Mouse (Mus musculus): ENCODE measurements at regions not wholly inside any gene's neighbourhood (a gene's known extent, or its start where the extent isn't known, plus 50 kb on each side); places are given as distances from the start of the nearest gene placed in this dataset.

DNA sequence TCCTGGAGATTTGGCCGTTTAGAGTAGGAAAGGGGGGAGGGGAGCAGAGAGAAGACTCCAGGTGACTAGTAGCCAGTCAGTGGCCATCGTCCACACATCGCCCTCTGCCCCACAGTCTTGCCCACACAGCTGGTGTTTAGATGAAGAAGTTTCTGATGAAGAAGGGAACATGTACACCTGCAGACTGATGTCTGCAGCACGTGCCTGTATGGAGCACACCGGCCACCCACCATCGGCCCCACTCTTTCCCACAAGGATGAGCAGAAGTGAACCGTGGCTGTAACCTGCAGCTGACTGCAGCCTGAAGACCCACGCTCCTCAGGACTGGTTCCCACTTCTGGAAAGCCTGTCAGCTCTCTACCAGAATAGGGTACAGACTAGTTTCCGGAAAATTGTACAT is 121.1 kb upstream of the Tbca start:
- TF ChIP-seq CTCF (IDR thresholded peaks at IDR 0.05; ENCODE audit: borderline replicate concordance, insufficient read depth, low read length) (no peak), POLR2A (IDR thresholded peaks at IDR 0.05; ENCODE audit: low read depth, low read length) (no peak)
- no peak overlapping the region for H3K27ac ChIP-seq (ENCODE audit: insufficient read depth, low read length)
- H3K4me1 ChIP-seq (ENCODE audit: control insufficient read depth, insufficient read depth, low read length) = no peaks in the 10 kb centered on the region
- no peak overlapping the region for H3K4me3 ChIP-seq (ENCODE audit: insufficient read depth, low read length)

DNA sequence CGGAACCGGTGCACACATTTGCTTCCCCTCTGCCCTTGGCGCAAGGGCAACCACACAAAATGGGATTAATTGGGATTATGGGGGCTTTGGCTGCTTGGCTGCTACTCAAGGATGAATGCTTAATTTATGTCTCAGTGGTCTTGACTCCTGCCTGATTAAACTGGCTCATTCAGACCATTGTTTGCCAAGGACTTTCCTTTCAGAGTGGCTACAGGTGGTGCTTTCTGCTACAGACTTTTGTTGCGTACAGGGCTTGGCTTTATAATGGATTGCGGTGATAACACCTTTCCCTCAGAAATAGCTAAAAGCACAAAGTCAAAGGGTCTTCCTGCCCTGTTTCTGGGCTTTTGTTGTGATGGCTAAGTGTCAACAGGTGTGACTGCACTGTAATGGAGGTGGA is 120.4 kb upstream of the Tbca start:
- no peak overlapping the region for H3K27ac ChIP-seq (ENCODE audit: insufficient read depth, low read length)
- H3K4me3 ChIP-seq (ENCODE audit: insufficient read depth, low read length) = no peak overlapping the region
- no peaks in the 10 kb centered on the region for H3K4me1 ChIP-seq (ENCODE audit: control insufficient read depth, insufficient read depth, low read length)
- TF ChIP-seq CTCF (IDR thresholded peaks at IDR 0.05; ENCODE audit: borderline replicate concordance, insufficient read depth, low read length) (no peak), POLR2A (IDR thresholded peaks at IDR 0.05; ENCODE audit: low read depth, low read length) (no peak)

DNA sequence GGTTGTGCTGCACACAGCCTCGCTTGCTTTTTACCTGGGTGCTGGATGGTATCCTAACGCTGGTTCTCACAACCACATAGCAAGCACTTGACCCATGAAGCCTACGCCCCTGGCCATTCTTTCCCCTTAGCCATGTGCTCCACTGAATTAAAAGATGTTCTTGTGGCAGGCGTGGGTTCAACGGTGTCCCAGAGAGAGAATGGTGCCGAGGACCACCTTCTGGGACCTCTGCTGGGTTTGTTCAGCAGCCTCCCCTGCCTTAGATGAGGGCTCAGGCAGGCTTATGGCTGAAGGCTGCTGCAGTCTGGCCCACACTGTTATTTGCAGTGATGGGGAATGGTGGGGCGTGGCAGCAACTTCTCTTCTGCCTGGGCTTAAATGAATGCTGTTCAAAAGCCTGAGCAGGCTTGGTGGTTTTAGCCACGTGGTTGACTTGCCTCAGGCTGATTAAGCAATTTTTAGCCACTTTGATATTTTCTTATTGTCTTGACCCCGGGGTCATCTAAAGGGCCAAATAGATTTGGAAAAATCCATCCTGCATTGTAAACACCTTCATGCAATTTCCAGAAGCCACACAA is 119.5 kb upstream of the Tbca start:
- Histone ChIP-seq H3K27ac (ENCODE audit: insufficient read depth, low read length) (no peak overlapping the region), H3K4me1 (ENCODE audit: control insufficient read depth, insufficient read depth, low read length) (no peaks in the 10 kb centered on the region), H3K4me3 (ENCODE audit: insufficient read depth, low read length) (no peak overlapping the region)
- TF ChIP-seq POLR2A (IDR thresholded peaks at IDR 0.05; ENCODE audit: low read depth, low read length) (no peak), CTCF (IDR thresholded peaks at IDR 0.05; ENCODE audit: borderline replicate concordance, insufficient read depth, low read length) (no peak)

DNA sequence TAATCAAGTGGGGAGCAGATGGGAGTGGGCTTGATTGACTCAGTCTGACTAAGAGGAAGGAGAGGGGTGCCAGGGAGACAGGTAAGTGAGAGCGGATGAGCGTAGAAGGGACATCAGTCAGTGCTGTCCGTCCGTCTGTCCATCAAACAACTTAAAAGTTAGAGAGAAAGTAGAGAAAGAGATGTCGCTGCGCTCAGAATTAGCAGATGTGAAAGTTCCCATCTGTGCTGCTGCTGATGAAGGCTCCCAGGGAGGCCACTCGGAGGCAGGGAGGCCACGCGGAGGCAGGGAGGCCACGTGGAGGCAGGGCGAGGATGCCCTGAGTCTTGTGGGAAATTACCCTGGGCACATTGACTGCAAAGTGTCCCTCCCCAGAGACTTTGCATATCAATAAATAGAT is 118.4 kb upstream of the Tbca start:
- no peaks in the 10 kb centered on the region for H3K4me1 ChIP-seq (ENCODE audit: control insufficient read depth, insufficient read depth, low read length)
- no peak overlapping the region for H3K27ac ChIP-seq (ENCODE audit: insufficient read depth, low read length)
- no peak for TF ChIP-seq POLR2A (IDR thresholded peaks at IDR 0.05; ENCODE audit: low read depth, low read length)
- no peak for TF ChIP-seq CTCF (IDR thresholded peaks at IDR 0.05; ENCODE audit: borderline replicate concordance, insufficient read depth, low read length)
- H3K4me3 ChIP-seq (ENCODE audit: insufficient read depth, low read length) = no peak overlapping the region

DNA sequence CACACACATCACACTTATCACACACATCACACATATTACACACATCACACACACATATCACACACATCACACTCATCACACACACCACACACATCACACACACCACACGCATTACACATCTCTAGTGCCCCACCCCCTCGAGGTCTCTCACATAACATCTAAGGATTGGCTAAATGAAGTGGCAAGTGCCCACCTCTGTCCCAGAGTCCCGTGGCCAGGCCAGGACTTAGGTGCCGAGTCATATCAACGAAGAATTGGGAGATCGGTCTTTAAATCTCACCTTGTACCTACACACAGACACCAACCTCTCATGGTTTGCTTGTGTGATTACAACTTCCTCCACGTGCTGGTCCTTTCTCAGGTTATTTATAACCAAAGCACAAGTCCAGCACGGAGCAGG is 117.7 kb upstream of the Tbca start:
- Histone ChIP-seq H3K4me1 (ENCODE audit: control insufficient read depth, insufficient read depth, low read length) (no peaks in the 10 kb centered on the region), H3K4me3 (ENCODE audit: insufficient read depth, low read length) (no peak overlapping the region), H3K27ac (ENCODE audit: insufficient read depth, low read length) (no peak overlapping the region)
- TF ChIP-seq CTCF (IDR thresholded peaks at IDR 0.05; ENCODE audit: borderline replicate concordance, insufficient read depth, low read length) = no peak
- TF ChIP-seq POLR2A (IDR thresholded peaks at IDR 0.05; ENCODE audit: low read depth, low read length) = no peak

DNA sequence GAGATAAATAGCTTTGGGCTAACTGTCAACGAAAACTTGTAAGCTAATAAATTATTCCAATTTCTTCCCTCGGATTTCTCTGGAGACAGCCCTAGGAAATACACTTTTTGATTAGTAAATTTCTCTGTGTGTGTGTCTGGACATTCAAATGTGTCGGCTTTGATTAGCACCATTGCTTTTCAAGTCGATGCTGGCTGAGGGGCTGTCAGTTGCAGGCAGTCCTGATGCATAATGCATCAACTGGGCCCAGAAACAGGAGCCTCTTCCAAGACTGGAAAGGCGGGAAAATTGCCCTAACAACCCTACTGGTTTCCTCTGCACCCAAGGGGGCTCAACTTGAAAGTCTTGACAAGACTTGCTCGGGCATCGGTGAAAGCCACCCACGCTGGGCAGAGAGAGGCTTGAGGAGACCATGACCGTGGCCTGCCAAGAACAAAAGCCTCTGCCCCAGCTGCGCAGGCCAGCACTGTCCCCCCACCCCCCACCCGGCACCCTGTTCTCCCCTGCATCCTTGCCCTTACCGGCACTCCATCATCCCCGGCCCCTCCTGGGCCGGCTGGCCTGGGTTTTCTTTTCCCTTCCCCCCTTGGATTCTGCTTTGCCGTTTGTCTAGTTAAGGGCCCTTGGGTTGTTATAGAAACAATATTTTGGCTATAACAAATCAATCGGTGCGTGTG is 108.1 kb upstream of the Tbca start:
- no peak for TF ChIP-seq POLR2A (IDR thresholded peaks at IDR 0.05; ENCODE audit: low read depth, low read length)
- TF ChIP-seq CTCF (IDR thresholded peaks at IDR 0.05; ENCODE audit: borderline replicate concordance, insufficient read depth, low read length) = no peak
- Histone ChIP-seq H3K27ac (ENCODE audit: insufficient read depth, low read length) (no peak overlapping the region), H3K4me1 (ENCODE audit: control insufficient read depth, insufficient read depth, low read length) (no peaks in the 10 kb centered on the region), H3K4me3 (ENCODE audit: insufficient read depth, low read length) (no peak overlapping the region)

DNA sequence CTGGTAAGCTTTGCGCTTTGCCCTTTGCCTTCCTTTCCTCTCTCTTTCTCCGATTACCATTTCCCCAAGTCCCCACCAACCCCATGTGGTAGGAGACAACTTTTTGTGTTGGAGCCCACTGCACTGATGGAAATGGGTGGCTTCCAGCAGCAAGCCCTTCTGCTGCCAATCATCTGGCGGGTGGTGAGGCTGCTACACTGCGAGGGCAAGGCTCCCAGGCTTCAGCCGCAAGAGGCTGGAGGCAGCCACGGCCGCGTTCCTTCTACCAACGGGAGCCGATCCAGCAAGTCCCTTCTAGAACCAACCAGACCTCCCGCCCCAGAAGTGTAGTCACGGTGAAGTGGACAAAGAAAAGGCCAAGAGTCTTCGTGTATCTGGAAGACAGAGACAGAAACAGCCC is 107.1 kb upstream of the Tbca start:
- Histone ChIP-seq H3K27ac (ENCODE audit: insufficient read depth, low read length) (no peak overlapping the region), H3K4me3 (ENCODE audit: insufficient read depth, low read length) (no peak overlapping the region), H3K4me1 (ENCODE audit: control insufficient read depth, insufficient read depth, low read length) (no peaks in the 10 kb centered on the region)
- no peak for TF ChIP-seq CTCF (IDR thresholded peaks at IDR 0.05; ENCODE audit: borderline replicate concordance, insufficient read depth, low read length)
- no peak for TF ChIP-seq POLR2A (IDR thresholded peaks at IDR 0.05; ENCODE audit: low read depth, low read length)

DNA sequence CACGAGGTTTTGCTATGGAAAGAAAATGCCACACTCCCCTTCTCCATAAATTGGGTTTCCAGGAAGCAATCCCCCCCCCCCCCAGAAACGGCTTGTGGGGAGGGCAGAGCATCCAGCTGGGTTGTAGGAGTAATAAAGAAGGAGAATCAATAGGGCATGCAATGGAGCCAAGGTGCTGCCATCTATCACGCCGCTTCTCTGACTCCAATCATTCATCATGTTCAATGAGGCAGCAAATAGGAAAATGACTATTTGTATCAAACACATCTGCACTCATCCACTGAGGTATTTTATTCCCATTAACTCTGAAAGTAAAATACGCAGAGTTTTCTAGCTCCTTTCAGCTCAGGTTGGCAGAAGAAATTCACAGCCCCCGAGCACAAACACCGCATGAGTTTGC is 103.5 kb upstream of the Tbca start:
- H3K4me1 ChIP-seq (ENCODE audit: control insufficient read depth, insufficient read depth, low read length) = no peaks in the 10 kb centered on the region
- H3K27ac ChIP-seq (ENCODE audit: insufficient read depth, low read length) = no peak overlapping the region
- no peak overlapping the region for H3K4me3 ChIP-seq (ENCODE audit: insufficient read depth, low read length)
- no peak for TF ChIP-seq CTCF (IDR thresholded peaks at IDR 0.05; ENCODE audit: borderline replicate concordance, insufficient read depth, low read length)
- no peak for TF ChIP-seq POLR2A (IDR thresholded peaks at IDR 0.05; ENCODE audit: low read depth, low read length)

DNA sequence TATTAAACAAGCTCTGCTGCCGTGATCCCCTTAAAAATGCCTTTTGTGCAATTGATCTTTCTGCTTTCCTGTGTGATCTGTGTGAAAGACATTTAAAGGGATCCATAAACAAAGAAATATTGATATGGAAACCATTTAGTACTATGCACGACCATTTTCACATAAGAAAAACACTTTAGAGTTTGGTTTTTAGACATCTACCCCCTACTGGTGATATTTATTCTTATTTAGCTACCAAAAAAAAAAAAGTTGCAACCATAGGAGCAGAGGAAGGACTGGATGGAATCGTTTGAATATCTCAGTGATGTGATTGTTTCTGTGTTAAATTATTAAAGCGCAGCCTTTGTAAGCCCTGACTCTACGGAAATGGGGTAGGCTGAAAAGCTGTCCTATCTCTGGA is 101.4 kb upstream of the Tbca start:
- Histone ChIP-seq H3K4me1 (ENCODE audit: control insufficient read depth, insufficient read depth, low read length) (no peaks in the 10 kb centered on the region), H3K27ac (ENCODE audit: insufficient read depth, low read length) (no peak overlapping the region), H3K4me3 (ENCODE audit: insufficient read depth, low read length) (no peak overlapping the region)
- TF ChIP-seq POLR2A (IDR thresholded peaks at IDR 0.05; ENCODE audit: low read depth, low read length) (no peak), CTCF (IDR thresholded peaks at IDR 0.05; ENCODE audit: borderline replicate concordance, insufficient read depth, low read length) (no peak)

DNA sequence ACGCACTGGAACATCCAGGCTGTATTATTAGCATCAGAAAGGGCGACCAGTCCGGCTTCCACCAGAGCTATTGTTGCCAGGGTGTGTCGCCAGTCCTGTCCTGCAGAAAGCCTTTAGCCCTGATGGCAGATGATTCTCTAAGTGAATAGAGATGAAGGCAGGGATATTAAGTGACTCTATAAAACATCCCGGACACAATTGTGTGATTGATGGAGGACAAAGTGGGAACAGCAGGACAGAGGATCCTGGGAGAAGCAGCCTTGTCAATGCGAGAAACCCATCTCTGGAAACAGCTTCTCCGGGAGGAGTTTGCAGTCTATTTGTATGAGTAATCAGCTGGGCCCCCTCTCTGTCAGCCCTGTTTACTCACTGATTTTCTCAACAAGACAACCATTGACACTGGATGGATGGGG is 82.1 kb upstream of the Tbca start:
- no peaks in the 10 kb centered on the region for H3K4me1 ChIP-seq (ENCODE audit: control insufficient read depth, insufficient read depth, low read length)
- H3K4me3 ChIP-seq (ENCODE audit: insufficient read depth, low read length) = no peak overlapping the region
- H3K27ac ChIP-seq (ENCODE audit: insufficient read depth, low read length) = no peak overlapping the region
- TF ChIP-seq POLR2A (IDR thresholded peaks at IDR 0.05; ENCODE audit: low read depth, low read length) (no peak), CTCF (IDR thresholded peaks at IDR 0.05; ENCODE audit: borderline replicate concordance, insufficient read depth, low read length) (no peak)

All from embryonic fibroblast, embryonic 13.5 days (primary cell).